Mouse (Mus musculus) C2C12 (cell line): ENCODE results near the gene Usb1.

Source experiments
- CEBPB ChIP-seq: IDR thresholded peaks from one replicate; pipeline ENCODE4 v1.6.1; 2011; ENCODE audit warnings: low read depth, mild to moderate bottlenecking, control low read depth, moderate library complexity
- CTCF ChIP-seq: IDR thresholded peaks from one replicate; pipeline ENCODE4 v1.5.1; 2011; ENCODE audit not compliant: control insufficient read depth, insufficient read depth, insufficient read length
- MAX ChIP-seq: IDR thresholded peaks from one replicate; pipeline ENCODE4 v1.6.1; 2011; ENCODE audit warnings: mild to moderate bottlenecking, control low read depth
- MYOD1 ChIP-seq: IDR thresholded peaks from one replicate; pipeline ENCODE4 v1.6.1; 2011; ENCODE audit warnings: low read depth; ENCODE audit not compliant: control insufficient read depth, insufficient read length
- USF1 ChIP-seq: IDR thresholded peaks from one replicate; pipeline ENCODE4 v1.6.1; 2011; ENCODE audit warnings: low read depth, mild to moderate bottlenecking, control low read depth, moderate library complexity

GRCm38 (mm10) chr8:95331720-95332436 lies at the start of gene Usb1, which contains the start of gene Zfp319:
- peak; percentile 90 for TF ChIP-seq CTCF
- TF ChIP-seq MAX, result no peak
- TF ChIP-seq CEBPB, result no peak
- no peak for TF ChIP-seq USF1
- TF ChIP-seq MYOD1, result no peak
